Mouse (Mus musculus) spleen, postnatal 10 days (tissue): ENCODE data around the gene Def8.

Experiments
- DNase-seq, 2 experiments: peaks; one replicate each; pipeline ENCODE4 v3.0.0; 2021 to 2022; ENCODE audit warnings: low spot score in 2 of 2

Gene Def8

DNA sequence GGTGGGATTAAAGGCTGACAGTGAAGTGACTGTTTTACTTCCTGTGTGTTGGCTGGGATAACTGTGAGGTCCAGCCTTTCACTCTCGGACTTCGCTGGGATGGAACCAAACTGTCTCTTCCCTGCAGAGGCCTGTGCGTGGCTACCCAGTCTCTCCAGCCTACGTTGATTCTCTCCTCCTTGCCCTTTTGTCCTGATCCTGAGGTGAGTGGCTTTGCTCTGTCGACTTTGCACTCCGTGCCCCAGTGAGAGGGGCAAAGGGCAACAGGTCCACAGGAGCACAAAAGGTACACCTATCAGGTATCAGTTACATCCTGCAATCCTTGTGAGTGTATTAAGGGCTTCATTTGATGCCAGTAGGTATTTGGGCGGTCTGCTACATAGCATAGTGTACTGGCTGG, at the start of gene Def8:
Gene Def8 (plus strand): TSS at position 87 of the 400 bp plus-strand sequence.
- DNase-seq: no peak

DNA sequence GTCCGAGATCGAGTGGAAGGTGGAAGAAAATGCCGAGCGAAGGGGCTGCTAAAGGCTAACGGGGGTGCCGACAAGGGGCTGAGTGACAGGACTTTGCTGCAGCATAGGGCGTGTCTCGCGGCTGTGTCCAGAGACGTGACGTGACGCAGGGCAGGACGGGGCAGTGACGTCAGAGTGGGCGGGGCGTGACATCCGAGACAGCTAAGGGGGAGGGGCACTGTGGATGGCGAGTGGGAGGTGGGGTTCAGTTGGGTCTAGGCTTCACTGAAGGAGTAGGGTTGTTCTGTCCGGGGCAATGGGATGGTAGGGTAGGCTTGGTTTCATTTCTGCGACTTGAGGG, 49.1 kb upstream of the Def8 start:
- peak; percentile 94 to 98 for DNase-seq

- DNase-seq: no peak
These were observed 47.6 kb upstream of the Def8 start for GRCm38 (mm10) chr8:123375701-123376100.

- no peak for DNase-seq
These were observed 47.2 kb upstream of the Def8 start for GRCm38 (mm10) chr8:123376106-123376505.

DNA sequence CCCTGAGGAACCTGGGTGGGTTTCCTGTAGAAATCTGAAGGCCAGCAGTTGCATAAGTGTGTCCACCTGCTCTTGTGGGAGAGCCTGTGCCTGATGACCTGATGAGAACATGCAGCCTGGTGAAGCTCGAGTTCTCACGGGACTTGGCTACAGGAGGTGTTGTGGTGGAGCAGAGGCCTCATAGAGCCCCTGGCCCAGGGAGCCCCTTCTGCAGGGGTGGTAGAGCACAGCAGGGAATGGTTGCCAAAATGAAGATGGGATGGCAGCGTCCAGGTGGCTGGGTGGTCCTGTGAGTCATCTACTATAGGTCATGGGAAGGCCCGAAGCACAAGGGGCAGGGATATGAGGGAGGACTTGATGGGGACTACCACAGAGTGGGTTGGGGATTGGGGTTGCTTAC, 41.6 kb upstream of the Def8 start:
- no peak for DNase-seq

DNA sequence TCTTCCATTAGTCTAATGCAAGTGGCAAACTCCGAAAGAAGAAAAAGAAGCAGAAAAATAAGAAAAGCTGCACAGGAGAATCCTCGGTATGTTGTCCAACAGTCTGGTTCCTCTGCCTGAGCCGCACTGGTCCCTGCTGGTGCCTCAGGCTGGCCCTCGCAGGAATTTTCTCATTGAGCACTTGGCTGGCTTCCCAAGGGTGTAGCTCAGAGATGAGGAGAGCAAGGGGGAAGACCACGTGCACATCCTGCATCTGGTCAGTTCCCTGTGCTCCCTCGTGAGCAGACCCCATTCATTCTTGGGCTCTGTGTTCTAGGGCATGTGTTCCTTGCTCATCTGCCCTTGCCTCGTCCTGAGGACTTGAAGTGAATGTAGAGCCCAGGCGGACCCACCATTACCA, 40.8 kb upstream of the Def8 start:
- no peak for DNase-seq

DNA sequence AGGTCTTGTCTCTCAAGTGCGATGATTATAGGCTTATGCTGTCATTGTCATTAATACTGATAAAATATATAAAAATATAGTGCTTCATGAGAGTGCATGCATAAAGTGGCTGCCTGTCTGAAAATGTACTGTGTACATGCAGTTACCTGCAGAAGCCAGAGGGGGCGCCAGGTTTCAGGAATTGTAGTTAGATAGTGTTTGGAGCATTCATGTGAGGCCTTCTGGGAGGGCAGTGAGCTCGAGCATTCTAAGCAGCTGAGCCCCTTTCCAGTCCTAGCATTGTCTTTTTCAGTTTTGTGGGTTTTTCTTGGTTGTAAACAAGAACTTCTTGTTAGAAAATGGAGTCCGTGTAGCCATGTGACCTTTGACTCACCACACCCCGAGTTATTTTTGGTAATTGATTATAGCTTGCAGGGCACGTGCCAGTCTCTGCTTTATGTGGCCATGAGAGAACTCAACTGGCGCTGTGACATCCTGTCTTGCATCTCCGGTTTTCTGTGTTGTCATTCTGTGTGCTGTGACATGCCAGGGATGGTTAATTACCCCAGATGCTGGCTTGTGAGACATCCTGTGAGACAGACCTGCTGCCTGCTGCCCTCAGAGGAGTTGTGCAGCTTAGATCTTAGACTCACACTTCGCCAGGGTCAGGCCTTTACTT, 38.3 kb upstream of the Def8 start:
- DNase-seq: peak in 1 of 2 experiments; percentile 66

DNA sequence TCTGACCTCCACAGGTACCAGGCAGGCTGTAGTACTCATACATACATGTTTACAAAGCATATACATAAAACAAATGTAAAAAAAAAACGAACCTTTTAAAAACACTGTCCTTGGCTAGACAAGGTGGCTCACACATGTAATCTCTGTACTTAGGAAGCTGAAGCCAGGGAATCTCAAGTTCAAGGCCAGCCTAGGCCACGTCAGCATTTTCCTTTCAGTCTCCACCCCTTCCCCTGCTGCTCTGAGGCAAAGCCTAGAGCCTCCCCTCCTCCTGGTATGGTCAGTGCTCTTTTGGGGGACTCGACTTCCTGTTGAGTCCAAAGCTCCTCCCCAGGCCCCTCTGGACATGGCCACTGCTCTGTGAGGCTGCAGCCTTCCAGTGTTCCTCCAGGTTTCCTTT, 36.3 kb upstream of the Def8 start:
- DNase-seq: no peak

DNA sequence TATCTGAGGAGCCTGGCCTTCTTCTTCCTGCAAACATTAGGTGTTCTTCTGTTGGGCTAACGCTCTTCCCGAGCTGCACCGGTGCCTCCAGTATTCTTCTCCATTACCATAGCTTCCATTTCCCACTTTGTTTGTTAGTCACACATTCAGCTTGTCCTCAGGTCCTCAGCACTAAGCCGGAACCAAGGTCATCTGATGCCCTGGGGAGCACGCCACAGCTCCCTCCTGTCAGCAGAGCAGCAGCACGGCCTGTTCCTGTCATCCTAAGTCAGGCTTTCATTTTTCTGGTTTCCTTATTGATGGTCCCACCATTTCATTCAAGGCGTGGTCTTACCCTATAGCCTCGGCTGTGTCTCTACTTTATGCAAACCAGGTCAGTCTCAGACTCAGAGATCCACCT, 35.5 kb upstream of the Def8 start:
- no peak for DNase-seq

DNA sequence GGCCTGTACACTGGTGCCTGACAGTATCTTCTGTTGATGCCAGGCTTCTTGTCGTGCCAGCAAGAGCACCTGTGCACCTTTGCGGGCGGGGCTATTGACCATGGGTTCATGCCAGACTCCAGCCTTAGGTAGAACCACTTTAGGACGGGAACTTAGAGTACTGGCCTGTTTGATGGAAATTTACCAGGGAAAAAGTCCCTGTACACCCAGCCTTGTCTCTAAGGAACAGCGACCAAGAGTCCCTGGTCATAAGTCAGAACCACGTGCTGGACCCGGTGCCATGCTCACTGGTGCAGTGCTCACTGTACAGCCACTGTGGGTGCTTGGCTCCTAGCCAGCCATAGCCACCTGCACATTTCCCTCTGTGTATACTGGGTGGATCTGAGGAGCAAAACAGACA, 34.3 kb upstream of the Def8 start:
- DNase-seq: no peak

DNA sequence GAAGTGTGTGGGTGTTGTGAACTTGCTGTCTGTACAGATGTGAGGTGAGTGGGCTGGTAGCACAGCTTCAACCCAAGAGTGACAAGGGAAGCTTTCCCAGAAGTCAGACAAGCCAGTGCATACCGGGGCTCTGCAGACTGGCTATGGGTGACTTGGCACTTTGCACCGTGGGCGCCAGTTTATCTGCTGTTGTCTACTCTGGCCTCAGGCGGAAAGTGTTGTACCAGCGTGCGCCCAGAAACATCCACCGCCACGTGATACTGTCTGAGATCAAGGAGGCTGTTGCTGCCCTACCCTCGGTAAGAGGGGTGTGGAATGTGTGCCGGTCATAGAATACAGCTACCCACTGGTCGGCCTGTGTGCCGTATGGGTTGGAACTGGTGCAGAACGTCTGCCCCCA, 25.0 kb upstream of the Def8 start:
- DNase-seq: no peak

DNA sequence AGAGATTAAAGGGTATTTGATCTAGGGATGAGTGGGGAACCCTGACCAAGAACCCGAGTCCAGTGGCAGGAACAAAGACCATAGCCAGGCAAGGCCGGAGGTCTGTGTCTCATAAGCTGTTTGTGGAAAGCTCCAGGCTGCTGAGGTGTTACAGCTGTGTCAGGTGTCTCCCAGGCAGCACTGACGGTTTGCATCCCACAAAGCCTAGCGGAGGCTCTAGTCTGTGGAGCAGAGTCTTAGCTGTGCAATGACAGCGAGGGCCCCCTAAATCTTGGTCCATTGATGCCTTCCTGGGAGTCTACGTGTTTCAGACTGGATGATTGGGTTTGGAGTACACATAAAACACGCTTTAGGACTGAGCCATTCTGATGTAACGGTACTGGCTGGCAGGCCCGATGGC, 21.4 kb upstream of the Def8 start:
- no peak for DNase-seq

DNA sequence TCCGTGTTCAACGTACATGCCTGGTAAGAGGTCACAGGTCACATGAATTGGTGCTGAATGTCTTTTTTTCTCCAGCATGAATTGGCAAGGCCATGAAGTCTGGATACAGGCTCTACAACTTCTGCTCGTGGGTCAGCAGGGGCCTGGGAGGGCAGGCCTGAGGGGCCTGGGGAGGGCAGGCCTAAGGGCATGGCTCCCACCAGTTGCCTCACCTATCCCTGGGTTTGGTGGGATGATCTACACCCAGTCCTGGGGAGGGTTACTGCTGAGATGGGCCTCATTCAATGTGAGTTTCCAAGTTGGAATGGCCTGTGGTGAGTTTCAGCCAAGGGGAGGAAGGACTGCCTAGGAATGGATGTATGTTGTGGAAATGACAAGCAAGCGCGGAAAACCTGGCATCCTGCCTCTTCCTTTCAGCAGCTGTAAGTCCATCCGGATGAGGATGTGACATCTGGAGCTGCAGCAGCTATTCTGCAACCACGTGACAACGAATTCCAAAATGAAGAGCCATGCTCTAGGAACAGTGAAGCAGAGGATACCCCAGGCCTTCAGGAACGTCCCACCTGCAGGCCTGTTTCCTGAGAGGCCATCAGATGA, 20.5 kb upstream of the Def8 start:
- DNase-seq: no peak

- DNase-seq: no peak
These were observed 18.8 kb upstream of the Def8 start for GRCm38 (mm10) chr8:123404521-123404920.

DNA sequence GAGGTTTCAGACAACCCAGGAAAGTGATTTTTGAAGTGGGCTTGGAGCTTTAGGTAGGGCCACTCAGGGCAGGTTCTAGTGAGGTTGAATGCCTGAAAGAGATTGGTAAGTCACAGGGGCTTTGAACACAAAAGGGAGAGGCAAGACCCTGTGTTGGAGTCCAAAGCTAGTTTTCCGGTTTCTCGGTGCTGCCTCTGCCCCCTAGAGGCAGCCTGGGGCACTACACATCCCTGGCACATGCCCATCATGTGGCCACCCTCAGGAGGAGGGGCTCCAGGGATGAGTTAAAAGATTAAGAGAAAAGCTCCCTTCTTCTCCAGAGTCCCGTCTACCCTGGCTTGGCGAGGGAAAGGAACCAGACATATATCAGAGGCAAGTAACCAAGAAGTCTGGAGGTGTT, 16.5 kb upstream of the Def8 start, which contains the start of gene Mc1r:
Gene Mc1r (plus strand): TSS at position 322 of the 400 bp plus-strand sequence.
- peak; percentile 60 to 80 for DNase-seq

DNA sequence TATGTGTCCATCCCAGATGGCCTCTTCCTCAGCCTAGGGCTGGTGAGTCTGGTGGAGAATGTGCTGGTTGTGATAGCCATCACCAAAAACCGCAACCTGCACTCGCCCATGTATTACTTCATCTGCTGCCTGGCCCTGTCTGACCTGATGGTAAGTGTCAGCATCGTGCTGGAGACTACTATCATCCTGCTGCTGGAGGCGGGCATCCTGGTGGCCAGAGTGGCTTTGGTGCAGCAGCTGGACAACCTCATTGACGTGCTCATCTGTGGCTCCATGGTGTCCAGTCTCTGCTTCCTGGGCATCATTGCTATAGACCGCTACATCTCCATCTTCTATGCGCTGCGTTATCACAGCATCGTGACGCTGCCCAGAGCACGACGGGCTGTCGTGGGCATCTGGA, 15.7 kb upstream of the Def8 start:
- DNase-seq: no peak

- peak in 1 of 2 experiments; percentile 78 for DNase-seq
These were observed 14.5 kb upstream of the Def8 start for GRCm38 (mm10) chr8:123408586-123409544.

GRCm38 (mm10) chr8:123410049-123410587, 13.2 kb upstream of the Def8 start:
- peak in 1 of 2 experiments; percentile 52 for DNase-seq

DNA sequence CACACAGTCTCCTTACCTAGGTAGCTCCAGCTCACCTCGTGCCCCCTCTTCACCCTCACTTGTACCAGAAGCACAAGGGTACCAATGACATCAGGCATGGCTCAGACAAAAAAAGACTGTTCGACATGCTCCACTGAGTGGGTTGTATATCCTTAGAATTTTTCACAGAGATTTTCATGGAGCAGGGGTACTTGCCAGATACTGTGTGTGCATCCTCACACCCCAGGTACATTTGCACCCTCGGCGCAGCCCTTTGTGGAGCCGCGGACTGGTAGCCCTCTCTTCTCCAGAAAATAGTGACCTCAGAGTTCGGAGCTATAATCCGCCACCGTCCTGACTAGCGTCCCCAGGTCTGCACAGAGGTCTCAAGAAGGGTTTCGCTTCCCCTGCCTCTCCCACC, 12.5 kb upstream of the Def8 start:
- no peak for DNase-seq

DNA sequence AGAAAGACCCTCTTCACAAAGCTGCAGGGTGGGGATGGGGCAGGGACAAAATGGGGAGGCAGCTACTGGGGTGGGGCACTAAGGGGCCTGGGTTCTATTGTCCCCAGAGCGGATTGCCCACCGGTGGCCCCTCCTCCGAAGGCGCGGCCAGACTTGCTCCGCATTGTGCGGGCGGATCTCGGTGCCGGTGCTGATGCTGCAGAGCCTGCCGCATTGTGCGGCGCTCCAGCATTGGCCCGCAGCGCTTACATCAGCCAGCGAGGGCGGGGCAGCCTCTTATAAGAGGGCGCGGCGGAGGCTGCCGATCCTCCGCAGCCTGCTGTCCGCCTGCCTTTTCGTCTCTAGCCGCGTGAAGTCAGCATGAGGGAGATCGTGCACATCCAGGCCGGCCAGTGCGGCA, 12.1 kb upstream of the Def8 start, which contains the start of gene Tubb3:
Gene Tubb3 (plus strand): TSS at position 179 of the 400 bp plus-strand sequence.
- peak in 1 of 2 experiments; percentile 68 for DNase-seq

GRCm38 (mm10) chr8:123411781-123412327, 11.5 kb upstream of the Def8 start:
- no peak for DNase-seq
